9 mouse cellular contexts compared by ENCODE assay signal in the genomic region with DNA sequence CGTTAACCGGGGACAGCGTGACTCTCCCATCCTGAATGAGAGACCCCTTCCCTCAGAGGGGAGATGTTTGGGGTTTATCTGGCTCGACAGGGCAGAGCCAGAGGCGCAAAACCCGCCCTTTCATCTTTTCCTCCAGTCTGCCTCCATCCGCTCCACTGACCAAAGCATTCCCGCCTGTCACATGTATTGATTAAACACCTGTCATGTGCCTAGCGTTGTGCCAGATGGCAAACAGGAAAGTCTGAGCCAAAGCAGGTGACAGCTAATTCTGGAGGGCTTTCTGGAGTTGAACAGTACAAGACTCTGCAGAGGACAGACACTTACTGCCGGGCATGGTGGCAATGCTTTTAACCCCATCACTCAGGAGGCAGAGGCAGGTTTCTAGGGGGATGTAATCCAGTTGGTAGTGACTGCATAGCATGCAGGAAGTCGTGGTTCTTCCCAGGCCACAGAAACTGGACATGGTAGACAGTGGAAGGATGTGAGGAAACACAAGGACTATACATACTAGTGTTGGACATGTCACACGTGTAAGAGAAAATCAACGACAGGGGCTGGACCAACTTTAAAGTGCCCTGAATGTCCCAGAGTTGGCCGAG. TPM values are rescaled to one million over a fixed set of nuclear protein-coding genes. Genes with fewer than 3 reads are reported as not detected.
DNase-seq lines count a peak whose midpoint lies in the region; ATAC-seq lines count a peak whose summit lies in the region.
"Had no signal": no experiment of that assay in that cellular context is flagged by ENCODE, and none has a peak within 500 bp of the region (broad histone marks: within the 10 kb centered on the region; RNA-seq: fewer than 3 reads in every experiment).

No protein-coding gene starts in this region.

- H3K4me3 ChIP-seq in heart, embryonic 12.5 days = peak overlapping the region; percentile 86
- peak overlapping the region; percentile 81 for H3K4me3 ChIP-seq in brown adipose tissue, adult 24 weeks (ENCODE audit: insufficient read depth, low read depth, low read length)
- peak overlapping the region; percentile 71 for H3K4me3 ChIP-seq in limb, embryonic 13.5 days
- peak overlapping the region; percentile 67 for H3K4me3 ChIP-seq in neural tube, embryonic 12.5 days

- no peaks in the 10 kb centered on the region for H3K9me3 ChIP-seq in heart, embryonic 12.5 days (replicated peaks)
- no peaks in the 10 kb centered on the region for H3K9me3 ChIP-seq in limb, embryonic 13.5 days
- no peaks in the 10 kb centered on the region for H3K9me3 ChIP-seq in neural tube, embryonic 12.5 days

- no peak for DNase-seq in heart, adult 8-10 months (ENCODE audit: low spot score)
- no peak for DNase-seq in gastrocnemius, adult 8-10 months (ENCODE audit: low spot score in 2 of 2)
- DNase-seq in right cerebral cortex, adult 2 months (ENCODE audit: low spot score in 2 of 2) = no peak

- 14% methylated on average over 14 of the region's 14 CpGs for WGBS in heart, embryonic 12.5 days
- 13% methylated on average over 14 of the region's 14 CpGs for WGBS in limb, embryonic 13.5 days
- WGBS in neural tube, embryonic 12.5 days = 14% methylated on average over 14 of the region's 14 CpGs

- peak overlapping the region; percentile 85 for H3K27ac ChIP-seq in heart, embryonic 12.5 days (ENCODE audit: poor library complexity, severe bottlenecking)
- H3K27ac ChIP-seq in brown adipose tissue, adult 24 weeks (replicated peaks; ENCODE audit: low read depth, low read length) = no peak overlapping the region
- peak overlapping the region; percentile 85; the same call in 1 of the 2 replicates for H3K27ac ChIP-seq in limb, embryonic 13.5 days
- H3K27ac ChIP-seq in neural tube, embryonic 12.5 days = no peak overlapping the region; the same call in 1 of the 2 replicates

- no peak; the same call in 1 of the 2 replicates for ATAC-seq in heart, embryonic 12.5 days (ENCODE audit: insufficient number of reproducible peaks, low FRiP score)
- peak; percentile 56 for ATAC-seq in granulocyte monocyte progenitor cell, adult 5-6 weeks (replicated peaks; ENCODE audit: poor library complexity, severe bottlenecking)
- ATAC-seq in limb, embryonic 13.5 days (ENCODE audit: low FRiP score, low read depth) = no peak
- no peak; the same call in 1 of the 2 replicates for ATAC-seq in neural tube, embryonic 12.5 days (ENCODE audit: low FRiP score, low read depth)

- peaks cover 18% of the 10 kb centered on the region for H3K4me1 ChIP-seq in heart, embryonic 12.5 days (replicated peaks)
- no peaks in the 10 kb centered on the region for H3K4me1 ChIP-seq in brown adipose tissue, adult 24 weeks (ENCODE audit: control insufficient read depth, insufficient read depth, insufficient read length, low read length)
- H3K4me1 ChIP-seq in limb, embryonic 13.5 days = peaks cover 29% of the 10 kb centered on the region
- H3K4me1 ChIP-seq in neural tube, embryonic 12.5 days = peaks cover 6% of the 10 kb centered on the region

- H3K4me2 ChIP-seq in heart, embryonic 12.5 days = peak overlapping the region; percentile 95
- peak overlapping the region; percentile 90 for H3K4me2 ChIP-seq in limb, embryonic 13.5 days (replicated peaks)
- peak overlapping the region; percentile 93 for H3K4me2 ChIP-seq in neural tube, embryonic 12.5 days (replicated peaks)

- peak overlapping the region; percentile 94 for H3K9ac ChIP-seq in heart, embryonic 12.5 days
- H3K9ac ChIP-seq in limb, embryonic 13.5 days = peak overlapping the region; percentile 93
- peak overlapping the region; percentile 87 for H3K9ac ChIP-seq in neural tube, embryonic 12.5 days

- H3K36me3 ChIP-seq in heart, embryonic 12.5 days = no peaks in the 10 kb centered on the region
- no peaks in the 10 kb centered on the region for H3K36me3 ChIP-seq in limb, embryonic 13.5 days
- H3K36me3 ChIP-seq in neural tube, embryonic 12.5 days = no peaks in the 10 kb centered on the region

- no peaks in the 10 kb centered on the region for H3K27me3 ChIP-seq in heart, embryonic 12.5 days (replicated peaks)
- no peaks in the 10 kb centered on the region for H3K27me3 ChIP-seq in limb, embryonic 13.5 days
- no peaks in the 10 kb centered on the region for H3K27me3 ChIP-seq in neural tube, embryonic 12.5 days (replicated peaks)

RNA-seq across cellular contexts. Expression of gene Cln6, which starts 0.7 kb away (rescaled TPM):
- polyA plus RNA-seq in heart, embryonic 12.5 days (2016; fragmentation: Nextera tagmentation; extraction: Ambion mirVana) = 19.6 and 21.6 TPM in 2 replicates
- total RNA-seq in heart, adult 8-10 months (2022) = 10 to 100 TPM; 23.9 to 28.4 (median 26.4) TPM
- 7.1 and 7.5 TPM in 2 replicates for polyA plus RNA-seq in brown adipose tissue, adult 24 weeks (2012; ENCODE audit: insufficient read depth, insufficient read length, missing spikeins)
- 61.8 and 79.0 TPM in 2 replicates for total RNA-seq in granulocyte monocyte progenitor cell, adult 5-6 weeks (2014; fragmentation: Nextera tagmentation)
- total RNA-seq in granulocyte monocyte progenitor cell, adult 5-6 weeks (2017) = 17.0 and 20.7 TPM in 2 replicates
- polyA plus RNA-seq in limb, embryonic 13.5 days (2015; fragmentation: Nextera tagmentation; extraction: Ambion mirVana) = 20.3 and 21.3 TPM in 2 replicates
- 7.8 and 9.7 TPM in 2 replicates for polyA plus RNA-seq in neural tube, embryonic 12.5 days (2016; fragmentation: Nextera tagmentation; extraction: Ambion mirVana)
- total RNA-seq in gastrocnemius, adult 8-10 months (2022) = 10 to 100 TPM; 17.1 to 21.8 (median 19.9) TPM

RNA-seq across cellular contexts. Expression of gene Calml4, which starts 18.6 kb away (rescaled TPM):
- polyA plus RNA-seq in heart, embryonic 12.5 days (2016; fragmentation: Nextera tagmentation; extraction: Ambion mirVana) = 0.27 and 0.52 TPM in 2 replicates
- total RNA-seq in heart, adult 8-10 months (2022) = 1 to 10 TPM in 3 of 4 experiments, under 1 TPM in 1; 0.44 to 2.5 (median 1.5) TPM
- polyA plus RNA-seq in brown adipose tissue, adult 24 weeks (2012; ENCODE audit: insufficient read depth, insufficient read length, missing spikeins) = 3.8 TPM in 1 of 2 replicates, not detected in the other
- 1.1 and 6.9 TPM in 2 replicates for total RNA-seq in granulocyte monocyte progenitor cell, adult 5-6 weeks (2014; fragmentation: Nextera tagmentation)
- total RNA-seq in granulocyte monocyte progenitor cell, adult 5-6 weeks (2017) = 0.13 and 2.3 TPM in 2 replicates
- 8.9 and 12.8 TPM in 2 replicates for polyA plus RNA-seq in limb, embryonic 13.5 days (2015; fragmentation: Nextera tagmentation; extraction: Ambion mirVana)
- 2.0 and 3.5 TPM in 2 replicates for polyA plus RNA-seq in neural tube, embryonic 12.5 days (2016; fragmentation: Nextera tagmentation; extraction: Ambion mirVana)
- 1 to 10 TPM in 3 of 4 experiments, under 1 TPM in 1; 0.86 to 1.9 (median 1.4) TPM for total RNA-seq in gastrocnemius, adult 8-10 months (2022)
- total RNA-seq: neutrophil, adult 5-6 weeks had no signal

RNA-seq across cellular contexts. Expression of gene Fem1b, which starts 27.5 kb away (rescaled TPM):
- polyA plus RNA-seq in heart, embryonic 12.5 days (2016; fragmentation: Nextera tagmentation; extraction: Ambion mirVana) = 23.4 and 23.9 TPM in 2 replicates
- 10 to 100 TPM; 13.7 to 14.5 (median 14.1) TPM for total RNA-seq in heart, adult 8-10 months (2022)
- polyA plus RNA-seq in brown adipose tissue, adult 24 weeks (2012; ENCODE audit: insufficient read depth, insufficient read length, missing spikeins) = 5.9 and 7.1 TPM in 2 replicates
- 22.2 and 27.5 TPM in 2 replicates for total RNA-seq in granulocyte monocyte progenitor cell, adult 5-6 weeks (2014; fragmentation: Nextera tagmentation)
- total RNA-seq in granulocyte monocyte progenitor cell, adult 5-6 weeks (2017) = 43.9 and 53.9 TPM in 2 replicates
- 19.4 and 21.9 TPM in 2 replicates for polyA plus RNA-seq in limb, embryonic 13.5 days (2015; fragmentation: Nextera tagmentation; extraction: Ambion mirVana)
- polyA plus RNA-seq in neural tube, embryonic 12.5 days (2016; fragmentation: Nextera tagmentation; extraction: Ambion mirVana) = 49.9 and 52.8 TPM in 2 replicates
- 10 to 100 TPM; 11.7 to 15.2 (median 13.0) TPM for total RNA-seq in gastrocnemius, adult 8-10 months (2022)

Comparison
In these comparisons a context has a peak if more than half of its experiments do, and no peak if none do; other contexts are left out.
1. H3K27ac ChIP-seq: peak in heart, embryonic 12.5 days (single experiment) and limb, embryonic 13.5 days (single experiment); none in brown adipose tissue, adult 24 weeks (single experiment) and neural tube, embryonic 12.5 days (single experiment).
2. Peak in every context shown above with its lines, with median percentiles within 50 percentile points of each other: H3K4me2 ChIP-seq, H3K4me3 ChIP-seq and H3K9ac ChIP-seq.